Mouse (Mus musculus): ENCODE measurements around the gene Peg12.

The Peg12 gene

GRCm38 (mm10) chr7:62463878-62464755 is at the start of gene Peg12:
TSS of gene Peg12 (minus strand) at chr7:62464510.
- peak; percentile 54 to 77 for DNase-seq

- DNase-seq, result no peak
These were observed 21.8 kb upstream of the Peg12 start for GRCm38 (mm10) chr7:62486139-62486538.

DNA sequence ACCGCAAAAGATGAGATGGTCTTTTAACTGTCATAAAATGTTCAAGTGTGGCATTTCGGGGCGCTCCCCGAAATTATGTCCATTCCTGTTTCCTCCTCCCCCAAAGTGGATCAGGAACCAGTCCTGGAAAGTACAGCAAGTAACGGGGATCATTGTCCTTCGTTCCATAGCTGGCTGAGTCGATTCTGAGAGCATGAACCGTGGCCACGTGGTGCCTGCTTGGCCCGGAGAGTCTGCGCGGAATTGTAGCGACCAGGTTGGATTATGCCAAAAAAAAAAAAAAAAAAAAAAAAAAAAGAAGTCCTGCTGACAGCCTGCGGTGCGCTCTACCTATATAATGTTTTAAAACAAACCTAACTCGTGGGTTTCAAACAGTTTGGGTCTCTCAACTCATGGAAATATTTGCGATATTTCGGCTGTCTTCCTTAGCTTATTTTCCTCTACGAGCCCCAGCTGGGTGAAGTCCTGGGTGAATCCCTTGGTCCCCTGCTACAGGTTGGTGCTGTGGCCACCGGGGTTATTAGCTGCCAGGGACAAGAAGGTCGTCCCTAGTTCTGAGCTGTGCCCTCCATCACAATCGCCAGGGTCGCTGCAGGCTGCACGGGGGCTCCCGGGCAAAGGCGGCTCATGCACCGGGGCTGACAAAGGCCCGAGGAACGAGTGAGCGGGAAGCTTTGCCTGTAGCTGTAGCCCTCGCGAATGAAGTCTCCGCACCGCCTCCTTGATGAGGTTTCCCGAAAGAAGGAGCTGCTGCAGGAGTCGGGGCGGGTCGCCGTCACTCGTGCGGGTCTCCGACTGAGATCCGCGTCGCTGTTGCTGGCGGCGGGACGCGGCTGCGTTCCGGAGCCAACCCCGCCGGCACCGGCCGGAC is 1.1 kb downstream of the Peg12 start:
- DNase-seq, result peak; percentile 5 to 34

DNA sequence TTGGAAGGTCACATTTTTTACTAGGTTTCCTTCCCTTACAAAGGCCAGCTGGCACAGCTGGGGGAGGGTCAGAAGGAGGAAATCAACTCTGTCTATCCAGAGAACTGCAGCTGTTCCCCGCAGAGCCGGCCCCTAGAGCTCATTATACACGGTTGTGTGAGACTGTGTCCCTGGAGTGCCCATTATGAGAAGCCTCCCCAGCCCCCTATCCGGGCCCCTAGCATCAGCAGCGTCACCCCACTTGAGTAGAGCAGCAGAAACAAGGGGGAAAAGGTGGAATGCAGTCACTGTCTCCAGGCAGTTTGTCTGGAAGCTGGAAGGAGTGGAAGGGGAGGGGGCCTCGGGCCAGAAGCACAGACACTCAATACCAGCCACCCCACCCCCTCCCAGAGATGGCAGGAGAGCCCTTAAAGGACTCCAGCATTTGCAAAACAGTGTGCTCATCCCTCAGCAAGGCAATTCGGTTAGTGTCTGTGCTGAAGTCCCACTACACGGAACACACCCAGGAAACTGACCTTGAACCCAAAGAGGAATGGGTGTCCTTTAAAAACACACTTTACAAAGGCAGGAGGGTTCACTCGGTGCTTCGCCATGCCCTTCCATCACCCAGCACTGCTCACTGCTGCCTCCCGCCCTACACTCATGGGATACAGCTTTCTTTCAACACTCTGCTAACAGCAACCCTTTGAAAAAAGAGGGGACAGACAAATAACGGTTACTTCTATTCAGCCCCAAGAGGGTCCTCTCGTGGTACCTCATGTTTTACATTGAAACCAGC is 1.9 kb downstream of the Peg12 start:
- no peak for DNase-seq

GRCm38 (mm10) chr7:62452353-62452752 is 12.0 kb downstream of the Peg12 start:
- no peak for DNase-seq

- no peak for DNase-seq
These were observed 18.7 kb downstream of the Peg12 start for GRCm38 (mm10) chr7:62445431-62446165.

GRCm38 (mm10) chr7:62436394-62436793 is 27.9 kb downstream of the Peg12 start:
- DNase-seq, result no peak

DNA sequence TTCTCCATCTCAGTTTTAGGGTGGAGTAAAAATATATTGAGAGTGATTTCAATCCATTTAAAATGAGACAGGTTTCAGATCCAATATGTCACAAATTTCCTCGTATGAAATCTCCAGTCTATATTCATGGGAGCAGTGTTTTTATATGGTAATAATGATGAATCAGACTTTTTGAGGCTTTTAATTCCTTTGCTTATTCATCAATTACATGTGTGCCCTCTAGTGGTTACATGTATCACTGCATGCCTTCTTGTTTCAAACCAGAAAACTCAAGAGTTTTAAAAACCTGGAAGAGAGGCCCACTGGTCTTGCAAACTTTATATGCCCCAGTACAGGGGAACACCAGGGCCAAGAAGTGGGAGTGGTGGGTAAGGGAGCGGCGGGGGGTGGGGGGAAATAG is 31.1 kb downstream of the Peg12 start:
- no peak for DNase-seq

DNA sequence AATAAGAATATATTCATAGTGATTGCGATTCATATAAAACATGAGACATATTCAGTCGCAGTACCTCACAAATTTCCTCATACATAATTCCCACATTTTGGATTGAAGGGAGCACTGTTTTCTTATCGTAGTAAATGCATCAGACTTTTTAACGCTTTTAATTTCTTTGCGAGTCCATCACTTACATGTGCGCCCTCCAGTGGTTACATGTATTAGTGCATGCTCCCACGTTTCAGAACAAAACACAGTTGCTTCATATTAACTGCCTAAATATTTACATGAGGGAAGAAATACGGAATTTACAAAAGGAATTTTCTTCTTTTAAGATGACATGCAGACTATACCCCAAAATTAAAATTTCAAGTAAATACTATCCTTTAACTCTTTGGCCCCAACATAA is 36.0 kb downstream of the Peg12 start:
- DNase-seq, result peak; percentile 38

- no peak for DNase-seq
These were observed 41.1 kb downstream of the Peg12 start for GRCm38 (mm10) chr7:62423210-62423609.

GRCm38 (mm10) chr7:62420566-62420965 is 43.7 kb downstream of the Peg12 start:
- no peak for DNase-seq

- peak; percentile 86 to 88 for DNase-seq
These were observed 44.6 kb downstream of the Peg12 start, which contains the start of gene Mkrn3 for GRCm38 (mm10) chr7:62419493-62420360. TSS of gene Mkrn3 (minus strand) at chr7:62420139.

GRCm38 (mm10) chr7:62419105-62419492 is 45.2 kb downstream of the Peg12 start:
- DNase-seq, result peak in 1 of 2 experiments; percentile 33

DNA sequence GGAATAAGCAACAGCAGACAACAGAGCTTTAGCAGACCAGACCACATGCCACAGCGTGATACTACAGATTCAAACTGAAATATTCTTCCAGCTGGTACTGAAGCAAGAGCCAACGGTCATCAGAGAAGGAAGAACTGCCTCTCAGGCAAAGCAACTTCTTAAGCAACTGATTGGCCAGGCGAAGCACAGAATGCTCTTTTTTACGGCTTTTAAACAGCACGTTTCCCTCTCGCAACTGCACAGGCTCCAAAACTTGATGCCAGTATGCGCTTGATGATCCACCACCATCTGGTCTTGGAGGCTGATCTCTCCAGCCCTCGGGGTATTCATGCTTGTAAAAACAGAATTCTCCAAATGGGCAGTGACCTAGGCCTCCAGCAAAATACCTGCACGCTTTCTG is 46.0 kb downstream of the Peg12 start:
- DNase-seq, result no peak

DNA sequence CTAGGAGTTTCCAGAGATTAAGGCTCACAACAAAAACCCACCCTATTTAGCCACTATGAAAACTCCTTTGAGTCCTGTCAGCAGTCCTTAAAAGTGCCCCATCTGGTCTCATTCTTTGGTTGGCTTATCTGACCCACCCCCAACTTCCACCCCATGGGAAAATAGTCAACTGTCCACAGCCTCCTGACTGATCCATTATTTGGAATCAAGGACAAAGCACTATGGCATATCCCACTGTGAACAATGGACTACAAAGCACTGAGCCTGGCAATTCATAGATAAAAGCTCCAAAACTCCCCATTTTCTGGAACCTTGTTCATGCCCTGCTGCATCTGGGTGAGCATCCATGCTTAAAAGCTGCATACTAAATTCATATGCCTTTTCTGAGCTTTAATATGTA is 48.1 kb downstream of the Peg12 start:
- DNase-seq, result no peak

DNA sequence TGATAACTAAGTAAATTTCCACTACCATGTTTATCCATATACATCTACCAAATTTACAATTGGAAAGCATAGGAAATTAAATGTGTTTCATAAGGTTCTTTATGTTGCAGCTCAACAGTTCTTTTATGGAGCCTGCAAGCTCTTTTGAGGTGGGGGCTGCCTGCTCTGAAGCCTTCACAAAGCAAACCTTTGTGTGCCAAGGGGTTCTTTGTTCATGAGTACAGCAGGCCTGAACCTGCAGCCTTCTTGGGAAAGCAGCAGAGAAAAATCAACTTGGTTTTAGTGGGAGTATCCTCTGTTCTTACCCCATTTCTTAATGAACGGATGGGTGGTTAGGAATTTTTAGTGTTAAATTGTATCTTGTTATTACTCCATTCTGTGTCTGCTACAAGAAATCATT is 49.1 kb downstream of the Peg12 start:
- no peak for DNase-seq
